Mouse (Mus musculus) Patski (cell line): ENCODE data around the gene Rsph9. TPM values are rescaled to one million over a fixed set of nuclear protein-coding genes. Genes with fewer than 3 reads are reported as not detected.
A peak's percentile ranks its signal among the peaks of the same experiment; 100 is the strongest.

ENCODE experiments used
- ATAC-seq: fragments of 100-300 bp; one replicate; pipeline ENCODE4 v1.8.0; 2021
- CTCF ChIA-PET: fragments of 350-600 bp; sonication (Branson Sonifier 250); formaldehyde crosslinking; loops from one replicate; lab custom pipeline; 2022; ENCODE audit warnings: inconsistent platforms; lab: Charles Lee
- POLR2A ChIA-PET: fragments of 350-600 bp; sonication (Branson Sonifier 250); formaldehyde crosslinking; loops from one replicate; lab custom pipeline; 2022; ENCODE audit warnings: antibody characterized with exemption, inconsistent platforms; lab: Charles Lee
- DNase-seq: peaks from one replicate; pipeline ENCODE4 v3.0.0-alpha.2; 2011; ENCODE audit warnings: low read depth, low spot score
- H3K27me3 ChIP-seq: fragments of 371-371 bp; one replicate; pipeline ENCODE4 v1.5.1; 2021
- CTCF ChIP-seq: fragments of 100-300 bp; IDR thresholded peaks from one replicate; pipeline ENCODE4 v1.5.1; 2021
- in situ Hi-C: fragments of 300-500 bp; cut with MboI; formaldehyde crosslinking; loops from 3 replicates; pipeline ENCODE4 v1.11.1; 2018; ENCODE audit warnings: low pct_unique_long_range_greater_than_20kb, mixed read lengths
- polyA plus RNA-seq: library from polyadenylated mRNA; unstranded; gene quantifications from one replicate; pipeline ENCODE4 v1.2.3, GENCODE M21; 2021

Rsph9 gene
- polyA plus RNA-seq, 1 experiment from 2014 or later = 29.3 TPM

- DNase-seq (no peak), ATAC-seq (no peak)
- in situ Hi-C loops = no loop called here
- ChIA-PET POLR2A (interaction anchor here (0.6 kb wide), 1 partner anchor 29 kb away, joined by 3 read pairs; the partner anchor contains the start of gene Mrps18a), CTCF (interaction anchor here (0.6 to 1.0 kb wide), 2 partner anchors 32 to 406 kb away, joined by 3 read pairs; no protein-coding TSS in a partner anchor)
- no peak for TF ChIP-seq CTCF
- H3K27me3 ChIP-seq = no peaks in the 10 kb centered on the region
Observed at GRCm38 (mm10) chr17:46081042-46081441, 63.0 kb downstream of the Rsph9 start.

GRCm38 (mm10) chr17:46080388-46080787 lies 63.6 kb downstream of the Rsph9 start:
- no peak for TF ChIP-seq CTCF

GRCm38 (mm10) chr17:46079037-46079436 lies 65.0 kb downstream of the Rsph9 start:
- CTCF ChIA-PET = no interaction called here
- POLR2A ChIA-PET = no interaction called here
- no peaks in the 10 kb centered on the region for H3K27me3 ChIP-seq
- no peak for TF ChIP-seq CTCF
- in situ Hi-C loops = no loop called here
- ATAC-seq (no peak), DNase-seq (no peak)

More at GRCm38 (mm10) chr17:46080388-46080787, 63.6 kb downstream of the Rsph9 start:
- no peaks in the 10 kb centered on the region for H3K27me3 ChIP-seq
- in situ Hi-C loops = no loop called here
- ChIA-PET CTCF (interaction anchor here (1.0 kb wide), 1 partner anchor 32 kb away, joined by 3 read pairs; no protein-coding TSS in a partner anchor), POLR2A (no interaction called here)
- no peak for DNase-seq
- ATAC-seq = no peak

GRCm38 (mm10) chr17:46077921-46078534 lies 66.0 kb downstream of the Rsph9 start:
- ChIA-PET POLR2A (no interaction called here), CTCF (no interaction called here)
- ATAC-seq = no peak
- TF ChIP-seq CTCF = no peak
- DNase-seq = no peak
- H3K27me3 ChIP-seq = no peaks in the 10 kb centered on the region
- in situ Hi-C loops = no loop called here

GRCm38 (mm10) chr17:46076260-46076551 lies 67.8 kb downstream of the Rsph9 start:
- in situ Hi-C loops = no loop called here
- no peak for DNase-seq
- H3K27me3 ChIP-seq = no peaks in the 10 kb centered on the region
- ChIA-PET POLR2A (no interaction called here), CTCF (no interaction called here)
- ATAC-seq = no peak
- TF ChIP-seq CTCF = no peak

- ChIA-PET CTCF (no interaction called here), POLR2A (no interaction called here)
- ATAC-seq (no peak), DNase-seq (no peak)
- TF ChIP-seq CTCF = no peak
- in situ Hi-C loops = no loop called here
- H3K27me3 ChIP-seq = no peaks in the 10 kb centered on the region
Observed at GRCm38 (mm10) chr17:46075551-46076259, 68.3 kb downstream of the Rsph9 start.

GRCm38 (mm10) chr17:46075116-46075485 lies 68.9 kb downstream of the Rsph9 start:
- no peak for TF ChIP-seq CTCF
- DNase-seq (no peak), ATAC-seq (no peak)
- ChIA-PET CTCF (no interaction called here), POLR2A (interaction anchor here (0.6 kb wide), 1 partner anchor 1845 kb away, joined by 5 read pairs; no protein-coding TSS in a partner anchor)
- in situ Hi-C loops = no loop called here
- H3K27me3 ChIP-seq = no peaks in the 10 kb centered on the region

- H3K27me3 ChIP-seq = no peaks in the 10 kb centered on the region
- ATAC-seq (no peak), DNase-seq (no peak)
- ChIA-PET CTCF (no interaction called here), POLR2A (interaction anchor here (0.6 to 1.6 kb wide), 2 partner anchors 42 to 1844 kb away, joined by 5 to 7 read pairs; partner anchors contain the start of gene Vegfa)
- TF ChIP-seq CTCF = no peak
- in situ Hi-C loops = no loop called here
Observed at GRCm38 (mm10) chr17:46074398-46075115, 69.5 kb downstream of the Rsph9 start.

GRCm38 (mm10) chr17:46073730-46074301 lies 70.2 kb downstream of the Rsph9 start:
- ATAC-seq (no peak), DNase-seq (peak; percentile 33)
- no peaks in the 10 kb centered on the region for H3K27me3 ChIP-seq
- in situ Hi-C loops = no loop called here
- POLR2A ChIA-PET = interaction anchor here (1.6 kb wide), 1 partner anchor 41 kb away, joined by 7 read pairs; the partner anchor contains the start of gene Vegfa
- no peak for TF ChIP-seq CTCF
- CTCF ChIA-PET = interaction anchor here (1.0 kb wide), 1 partner anchor 20 kb away, joined by 3 read pairs; no protein-coding TSS in a partner anchor

Other genes with a start within 250 kb of the Rsph9 start
- gene Vegfa, start 111.8 kb downstream of the Rsph9 start, polyA plus RNA-seq = 124 TPM
- 100 TPM for gene Mrps18a, start 33.2 kb downstream of the Rsph9 start, polyA plus RNA-seq
- 14.6 TPM for gene Mad2l1bp, start 9.3 kb upstream of the Rsph9 start, polyA plus RNA-seq
- 84.7 TPM for gene Gtpbp2, start 16.8 kb upstream of the Rsph9 start, polyA plus RNA-seq
- gene Polh, start 58.4 kb upstream of the Rsph9 start, polyA plus RNA-seq = 14.4 TPM
- gene Xpo5, start 58.6 kb upstream of the Rsph9 start, polyA plus RNA-seq = 48.3 TPM
- 93.1 TPM for gene Polr1c, start 103.8 kb upstream of the Rsph9 start, polyA plus RNA-seq
- gene Yipf3, start 103.9 kb upstream of the Rsph9 start, polyA plus RNA-seq = 88.7 TPM
- gene Lrrc73, start 109.3 kb upstream of the Rsph9 start, polyA plus RNA-seq = 9.4 TPM
- gene Tjap1, start 138.8 kb upstream of the Rsph9 start, polyA plus RNA-seq = 55.3 TPM
- 1.4 TPM for gene Dlk2, start 153.2 kb upstream of the Rsph9 start, polyA plus RNA-seq
- gene Abcc10, start 184.1 kb upstream of the Rsph9 start, polyA plus RNA-seq = 7.6 TPM
- gene Zfp318, start 239.5 kb upstream of the Rsph9 start, polyA plus RNA-seq = 18.6 TPM